Mouse (Mus musculus) hindbrain, postnatal 0 days (tissue): Measurements from ENCODE around the gene Nol4l. TPM values are rescaled to one million over a fixed set of nuclear protein-coding genes. Genes with fewer than 3 reads are reported as not detected.

Source experiments
- ATAC-seq: fragments of 200-750 bp; cut with Nextera tagmentation; 2 replicates; pipeline ENCODE4 v1.8.0; 2017; ENCODE audit warnings: mild to moderate bottlenecking, moderate TSS enrichment, moderate library complexity
- DNase-seq: peaks from one replicate; pipeline ENCODE4 v3.0.0-alpha.2; 2015; ENCODE audit warnings: low spot score
- H3K27ac ChIP-seq: fragments of 300-500 bp; sonication (generic); 2 replicates; pipeline ENCODE4 v1.5.1; 2014; ENCODE audit warnings: mild to moderate bottlenecking
- H3K27me3 ChIP-seq: fragments of 300-500 bp; sonication (generic); 2 replicates; pipeline ENCODE4 v1.6.1; 2014; ENCODE audit warnings: low read length, mixed read lengths; ENCODE audit not compliant: insufficient read depth
- H3K36me3 ChIP-seq: fragments of 300-500 bp; sonication (generic); 2 replicates; pipeline ENCODE4 v1.6.1; 2014; ENCODE audit warnings: low read length, mixed read lengths; ENCODE audit not compliant: insufficient read depth
- H3K4me1 ChIP-seq: fragments of 300-500 bp; sonication (generic); 2 replicates; pipeline ENCODE4 v1.6.1; 2014; ENCODE audit warnings: antibody characterized with exemption, low read length, mixed read lengths; ENCODE audit not compliant: insufficient read depth
- H3K4me2 ChIP-seq: fragments of 300-500 bp; sonication (generic); 2 replicates; pipeline ENCODE4 v1.6.1; 2014; ENCODE audit warnings: low read depth, mild to moderate bottlenecking, low read length, moderate library complexity, mixed read lengths
- H3K4me3 ChIP-seq: fragments of 300-500 bp; sonication (generic); 2 replicates; pipeline ENCODE4 v1.5.1; 2014; ENCODE audit warnings: low read length
- H3K9ac ChIP-seq: fragments of 300-500 bp; sonication (generic); replicated peaks from 2 replicates; pipeline ENCODE4 v1.6.1; 2014; ENCODE audit warnings: mild to moderate bottlenecking, low read length, moderate library complexity, mixed read lengths
- H3K9me3 ChIP-seq: fragments of 300-500 bp; sonication (generic); 2 replicates; pipeline ENCODE4 v1.6.1; 2016; ENCODE audit warnings: low read length, mixed read lengths
- CTCF ChIP-seq: IDR thresholded peaks from 2 replicates; pipeline ENCODE4 v1.5.1; 2016; ENCODE audit warnings: antibody characterized with exemption, control low read depth, low read depth
- WGBS: fragments of 180-500 bp; shearing (Covaris S2); extraction: QIAGEN DNeasy Blood & Tissue Kit; methylation state at CpG from one replicate; pipeline ENCODE4 v1.1.7; 2014; 5-methylcytosine and 5-hydroxymethylcytosine counted together
- polyA plus RNA-seq: library from polyadenylated mRNA; unstranded; fragments of >200 nt; fragmentation: Nextera tagmentation; extraction: Ambion mirVana; gene quantifications from 2 replicates; pipeline ENCODE4 v1.2.1, GENCODE M21; 2015
- total RNA-seq: library from RNA; depleted of rRNA; stranded (reverse); fragments of >200 nt; gene quantifications from 2 replicates; pipeline ENCODE4 v1.2.3, GENCODE M21; 2014; rRNA removed

Gene Nol4l
- total and polyA plus RNA-seq, 2 experiments from 2014 or later, result 24.2 to 80.8 TPM

GRCm38 (mm10) chr2:153361101-153361710 lies 168.6 kb downstream of the Nol4l start:
- H3K4me1 ChIP-seq, result no peaks in the 10 kb centered on the region
- ATAC-seq, result no peak
- no peak overlapping the region for H3K4me2 ChIP-seq
- H3K36me3 ChIP-seq, result peaks cover 15% of the 10 kb centered on the region; the same call in 1 of the 2 replicates
- 98% methylated on average over 1 of the region's 1 CpGs for WGBS
- no peak for TF ChIP-seq CTCF
- no peak overlapping the region for H3K9ac ChIP-seq
- H3K9me3 ChIP-seq, result no peaks in the 10 kb centered on the region
- H3K4me3 ChIP-seq, result no peak overlapping the region
- no peak overlapping the region for H3K27ac ChIP-seq
- no peaks in the 10 kb centered on the region for H3K27me3 ChIP-seq
- DNase-seq, result no peak

Other genes starting within 250 kb of the Nol4l start
- 38.1 and 42.3 TPM in 2 replicates for gene Kif3b, start 238.6 kb downstream of the Nol4l start, total RNA-seq
- gene Kif3b, start 238.6 kb downstream of the Nol4l start, polyA plus RNA-seq, result 17.6 and 17.7 TPM in 2 replicates
- 26.7 and 27.1 TPM in 2 replicates for gene Asxl1, start 184.1 kb downstream of the Nol4l start, total RNA-seq
- gene Asxl1, start 184.1 kb downstream of the Nol4l start, polyA plus RNA-seq, result 12.8 and 13.3 TPM in 2 replicates
- not detected in 2 replicates for gene 4930404H24Rik, start 37.2 kb downstream of the Nol4l start, total RNA-seq
- not detected in 2 replicates for gene 4930404H24Rik, start 37.2 kb downstream of the Nol4l start, polyA plus RNA-seq
- gene Commd7, start 102.8 kb upstream of the Nol4l start, total RNA-seq, result 21.2 and 25.7 TPM in 2 replicates
- 88.0 and 93.4 TPM in 2 replicates for gene Commd7, start 102.8 kb upstream of the Nol4l start, polyA plus RNA-seq
- 2.5 and 2.9 TPM in 2 replicates for gene Dnmt3b, start 119.5 kb upstream of the Nol4l start, total RNA-seq
- gene Dnmt3b, start 119.5 kb upstream of the Nol4l start, polyA plus RNA-seq, result 2.7 and 2.8 TPM in 2 replicates
- gene Dnmt3c, start 166.7 kb upstream of the Nol4l start, total RNA-seq, result not detected in 2 replicates
- 0.10 TPM in 1 of 2 replicates, not detected in the other for gene Dnmt3c, start 166.7 kb upstream of the Nol4l start, polyA plus RNA-seq
- 75.0 and 82.8 TPM in 2 replicates for gene Mapre1, start 211.3 kb upstream of the Nol4l start, total RNA-seq
- 354 and 355 TPM in 2 replicates for gene Mapre1, start 211.3 kb upstream of the Nol4l start, polyA plus RNA-seq
- not detected in 2 replicates for gene Efcab8, start 250.0 kb upstream of the Nol4l start, total RNA-seq
- 0.04 TPM in 1 of 2 replicates, not detected in the other for gene Efcab8, start 250.0 kb upstream of the Nol4l start, polyA plus RNA-seq